Mouse (Mus musculus) C2C12 (cell line): ENCODE results near the gene Krt72. TPM values are rescaled to one million over a fixed set of nuclear protein-coding genes. Genes with fewer than 3 reads are reported as not detected.

ENCODE experiments used
- H3K27me3 ChIP-seq: one replicate; pipeline ENCODE4 v1.6.1; 2011; ENCODE audit not compliant: control insufficient read depth, insufficient read depth, insufficient read length
- H3K36me3 ChIP-seq: one replicate; pipeline ENCODE4 v1.6.1; 2011; ENCODE audit not compliant: control insufficient read depth, insufficient read depth
- H3K4me3 ChIP-seq: one replicate; pipeline ENCODE4 v1.5.1; 2011; ENCODE audit warnings: mild to moderate bottlenecking, control low read depth; ENCODE audit not compliant: poor library complexity, insufficient read depth, severe bottlenecking
- H3K79me2 ChIP-seq: one replicate; pipeline ENCODE4 v1.6.1; 2011; ENCODE audit not compliant: control insufficient read depth, insufficient read depth
- H3K79me3 ChIP-seq: one replicate; pipeline ENCODE4 v1.6.1; 2011; ENCODE audit warnings: low read depth, control low read depth
- H3ac ChIP-seq: one replicate; pipeline ENCODE3; 2011; ENCODE audit warnings: low read depth; ENCODE audit not compliant: control insufficient read depth, insufficient read length
- CEBPB ChIP-seq: IDR thresholded peaks from one replicate; pipeline ENCODE4 v1.6.1; 2011; ENCODE audit warnings: low read depth, mild to moderate bottlenecking, control low read depth, moderate library complexity
- CTCF ChIP-seq: IDR thresholded peaks from one replicate; pipeline ENCODE4 v1.5.1; 2011; ENCODE audit not compliant: control insufficient read depth, insufficient read depth, insufficient read length
- FOSL1 ChIP-seq: IDR thresholded peaks from one replicate; pipeline ENCODE4 v1.8.0; 2011; ENCODE audit warnings: mild to moderate bottlenecking, low read length; ENCODE audit not compliant: poor library complexity, insufficient read depth, severe bottlenecking
- MAX ChIP-seq: IDR thresholded peaks from one replicate; pipeline ENCODE4 v1.6.1; 2011; ENCODE audit warnings: mild to moderate bottlenecking, control low read depth
- MYOD1 ChIP-seq: IDR thresholded peaks from one replicate; pipeline ENCODE4 v1.6.1; 2011; ENCODE audit warnings: low read depth; ENCODE audit not compliant: control insufficient read depth, insufficient read length
- MYOG ChIP-seq: IDR thresholded peaks from one replicate; pipeline ENCODE4 v1.6.1; 2011; ENCODE audit not compliant: control insufficient read depth, insufficient read length; ENCODE audit errors: extremely low read depth
- USF1 ChIP-seq: IDR thresholded peaks from one replicate; pipeline ENCODE4 v1.6.1; 2011; ENCODE audit warnings: low read depth, mild to moderate bottlenecking, control low read depth, moderate library complexity
- polyA plus RNA-seq: library from polyadenylated mRNA; unstranded; fragments of >200 nt; fragmentation: generic; extraction: Trizol; gene quantifications from one replicate; pipeline ENCODE4 v1.2.1, GENCODE M21; 2012; ENCODE audit warnings: missing spikeins

Krt72 gene
- polyA plus RNA-seq, 1 experiment: not detected

- Histone ChIP-seq H3K36me3 (no peaks in the 10 kb centered on the region), H3K4me3 (no peak overlapping the region), H3K27me3 (peaks cover 33% of the 10 kb centered on the region), H3ac (no peak overlapping the region), H3K79me3 (no peaks in the 10 kb centered on the region), H3K79me2 (no peaks in the 10 kb centered on the region)
- no peak for TF ChIP-seq MYOG
- no peak for TF ChIP-seq USF1
- TF ChIP-seq CEBPB: no peak
- TF ChIP-seq CTCF: no peak
- TF ChIP-seq MAX: no peak
- TF ChIP-seq MYOD1: no peak
- no peak for TF ChIP-seq FOSL1
Observed at GRCm38 (mm10) chr15:101770226-101770625, 16.0 kb downstream of the Krt72 start.

- Histone ChIP-seq H3K79me2 (no peaks in the 10 kb centered on the region), H3K4me3 (no peak within 1 kb of the TSS), H3K36me3 (no peaks in the 10 kb centered on the region), H3K27me3 (peaks cover 52% of the 10 kb centered on the region), H3K79me3 (no peaks in the 10 kb centered on the region), H3ac (no peak within 1 kb of the TSS)
- TF ChIP-seq MYOG (no peak), FOSL1 (no peak), CEBPB (no peak), MAX (no peak), USF1 (no peak), MYOD1 (no peak), CTCF (no peak)
Observed at GRCm38 (mm10) chr15:101742711-101743110, 43.5 kb downstream of the Krt72 start, which contains the start of gene Krt71. Gene Krt71, minus strand, starts transcription at chr15:101743109.

GRCm38 (mm10) chr15:101737786-101738185 is 48.5 kb downstream of the Krt72 start:
- no peak overlapping the region for H3K4me3 ChIP-seq
- no peak for TF ChIP-seq MYOD1
- no peak for TF ChIP-seq MAX
- TF ChIP-seq CTCF: no peak
- no peak for TF ChIP-seq MYOG
- TF ChIP-seq USF1: no peak
- TF ChIP-seq CEBPB: no peak
- H3K27me3 ChIP-seq: peaks cover 39% of the 10 kb centered on the region
- H3K79me2 ChIP-seq: no peaks in the 10 kb centered on the region
- H3K36me3 ChIP-seq: no peaks in the 10 kb centered on the region
- no peak overlapping the region for H3ac ChIP-seq
- no peaks in the 10 kb centered on the region for H3K79me3 ChIP-seq

GRCm38 (mm10) chr15:101730653-101731052 is 55.6 kb downstream of the Krt72 start:
- no peak for TF ChIP-seq CEBPB
- no peak for TF ChIP-seq MYOG
- TF ChIP-seq CTCF: no peak
- TF ChIP-seq USF1: no peak
- no peak for TF ChIP-seq FOSL1
- TF ChIP-seq MYOD1: no peak
- no peak for TF ChIP-seq MAX
- Histone ChIP-seq H3K4me3 (no peak overlapping the region), H3K79me3 (no peaks in the 10 kb centered on the region), H3K79me2 (no peaks in the 10 kb centered on the region), H3K27me3 (peaks cover 13% of the 10 kb centered on the region), H3K36me3 (no peaks in the 10 kb centered on the region), H3ac (no peak overlapping the region)

Other genes starting within 250 kb of the Krt72 start
- gene Krt82, start 235.8 kb downstream of the Krt72 start, polyA plus RNA-seq: not detected
- not detected for gene Krt90, start 223.5 kb downstream of the Krt72 start, polyA plus RNA-seq
- not detected for gene Krt75, start 212.6 kb downstream of the Krt72 start, polyA plus RNA-seq
- not detected for gene Gm5414, start 158.3 kb downstream of the Krt72 start, polyA plus RNA-seq
- gene Gm5478, start 139.1 kb downstream of the Krt72 start, polyA plus RNA-seq: not detected
- gene Krt6b, start 106.2 kb downstream of the Krt72 start, polyA plus RNA-seq: not detected
- not detected for gene Krt6a, start 92.2 kb downstream of the Krt72 start, polyA plus RNA-seq
- gene Krt5, start 73.6 kb downstream of the Krt72 start, polyA plus RNA-seq: 0.02 TPM
- not detected for gene Krt71, start 43.4 kb downstream of the Krt72 start, polyA plus RNA-seq
- not detected for gene Krt73, start 15.9 kb upstream of the Krt72 start, polyA plus RNA-seq
- not detected for gene Krt2, start 31.7 kb upstream of the Krt72 start, polyA plus RNA-seq
- not detected for gene Krt1, start 64.3 kb upstream of the Krt72 start, polyA plus RNA-seq
- not detected for gene Krt77, start 83.2 kb upstream of the Krt72 start, polyA plus RNA-seq
- gene Krt76, start 106.5 kb upstream of the Krt72 start, polyA plus RNA-seq: not detected
- not detected for gene Krt4, start 138.3 kb upstream of the Krt72 start, polyA plus RNA-seq
- gene Krt79, start 153.9 kb upstream of the Krt72 start, polyA plus RNA-seq: 0.07 TPM
- gene Krt78, start 167.8 kb upstream of the Krt72 start, polyA plus RNA-seq: not detected
- gene Krt8, start 218.0 kb upstream of the Krt72 start, polyA plus RNA-seq: 0.20 TPM
- 0.04 TPM for gene Krt18, start 241.7 kb upstream of the Krt72 start, polyA plus RNA-seq